Mouse (Mus musculus) granulocyte monocyte progenitor cell, adult 5-6 weeks (primary cell): Measurements from ENCODE around the gene Pltp. TPM values are rescaled to one million over a fixed set of nuclear protein-coding genes. Genes with fewer than 3 reads are reported as not detected.
A peak's percentile ranks its signal among the peaks of the same experiment; 100 is the strongest.

Source experiments
- ATAC-seq: replicated peaks from 2 replicates; pipeline ENCODE4 v1.8.0; 2016; ENCODE audit warnings: mild to moderate bottlenecking, moderate TSS enrichment, inconsistent platforms; ENCODE audit not compliant: poor library complexity, severe bottlenecking
- total RNA-seq, 2 experiments: library from RNA; stranded (forward) in 1 of 2; stranded (reverse) in 1 of 2; fragments of 200-712, 200-1000 nt in 1 of 2; fragments of >200 nt in 1 of 2; fragmentation: Nextera tagmentation in 1 of 2; gene quantifications; 2 replicates each; pipeline ENCODE4 v1.2.3; 2014 to 2017

Gene Pltp
- total RNA-seq (2014; fragmentation: Nextera tagmentation) (not detected in 2 replicates), total RNA-seq (2017) (not detected in 2 replicates)

- ATAC-seq: peak; percentile 49
Observed at GRCm38 (mm10) chr2:164857101-164857821, at the start of gene Pltp. Gene Pltp (minus strand): TSS chr2:164857711.

- ATAC-seq: no peak
Observed at GRCm38 (mm10) chr2:164906071-164906470, 48.6 kb upstream of the Pltp start.

- no peak for ATAC-seq
Observed at GRCm38 (mm10) chr2:164903496-164903895, 46.0 kb upstream of the Pltp start.

- no peak for ATAC-seq
Observed at GRCm38 (mm10) chr2:164901380-164901779, 43.9 kb upstream of the Pltp start.

- ATAC-seq: no peak
Observed at GRCm38 (mm10) chr2:164899723-164900459, 42.4 kb upstream of the Pltp start.

GRCm38 (mm10) chr2:164899034-164899433 lies 41.5 kb upstream of the Pltp start:
- ATAC-seq: no peak

GRCm38 (mm10) chr2:164898008-164898407 lies 40.5 kb upstream of the Pltp start:
- no peak for ATAC-seq

- no peak for ATAC-seq
Observed at GRCm38 (mm10) chr2:164895885-164896284, 38.4 kb upstream of the Pltp start.

GRCm38 (mm10) chr2:164894644-164895043 lies 37.1 kb upstream of the Pltp start:
- no peak for ATAC-seq

- ATAC-seq: no peak
Observed at GRCm38 (mm10) chr2:164894048-164894447, 36.5 kb upstream of the Pltp start.

GRCm38 (mm10) chr2:164892696-164893216 lies 35.2 kb upstream of the Pltp start:
- ATAC-seq: no peak

- no peak for ATAC-seq
Observed at GRCm38 (mm10) chr2:164891908-164892695, 34.6 kb upstream of the Pltp start.

- no peak for ATAC-seq
Observed at GRCm38 (mm10) chr2:164891056-164891834, 33.7 kb upstream of the Pltp start.

- no peak for ATAC-seq
Observed at GRCm38 (mm10) chr2:164890411-164891049, 33.0 kb upstream of the Pltp start.

- no peak for ATAC-seq
Observed at GRCm38 (mm10) chr2:164889960-164890359, 32.4 kb upstream of the Pltp start.

- no peak for ATAC-seq
Observed at GRCm38 (mm10) chr2:164888996-164889395, 31.5 kb upstream of the Pltp start.

- ATAC-seq: no peak
Observed at GRCm38 (mm10) chr2:164886617-164887016, 29.1 kb upstream of the Pltp start.

- no peak for ATAC-seq
Observed at GRCm38 (mm10) chr2:164885788-164886187, 28.3 kb upstream of the Pltp start.

- no peak for ATAC-seq
Observed at GRCm38 (mm10) chr2:164882619-164883018, 25.1 kb upstream of the Pltp start.
